Mouse (Mus musculus) hindbrain, embryonic 13.5 days (tissue): Measurements from ENCODE around the gene Cd59b. TPM values are rescaled to one million over a fixed set of nuclear protein-coding genes. Genes with fewer than 3 reads are reported as not detected.
"Not testable (repeated sequence)": the region's sequence is repeated elsewhere in the genome, so short reads cannot be mapped to it uniquely, and the experiment has no call there.

Experiments used
- ATAC-seq: fragments of 200-750 bp; cut with Nextera tagmentation; 2 replicates; pipeline ENCODE4 v1.8.0; 2017; ENCODE audit warnings: moderate TSS enrichment; ENCODE audit not compliant: low FRiP score
- H3K27ac ChIP-seq: fragments of 300-500 bp; sonication (generic); 2 replicates; pipeline ENCODE4 v1.5.1; 2015; ENCODE audit warnings: inconsistent platforms, mild to moderate bottlenecking, moderate library complexity
- H3K27me3 ChIP-seq: fragments of 300-500 bp; sonication (generic); 2 replicates; pipeline ENCODE4 v1.6.1; 2015; ENCODE audit warnings: mild to moderate bottlenecking, inconsistent platforms
- H3K36me3 ChIP-seq: fragments of 300-500 bp; sonication (generic); 2 replicates; pipeline ENCODE4 v1.6.1; 2015; ENCODE audit warnings: mild to moderate bottlenecking, inconsistent platforms
- H3K4me1 ChIP-seq: fragments of 300-500 bp; sonication (generic); replicated peaks from 2 replicates; pipeline ENCODE4 v1.6.1; 2015; ENCODE audit warnings: inconsistent platforms
- H3K4me2 ChIP-seq: fragments of 300-500 bp; sonication (generic); 2 replicates; pipeline ENCODE4 v1.6.1; 2015; ENCODE audit warnings: inconsistent platforms, mild to moderate bottlenecking, moderate library complexity
- H3K4me3 ChIP-seq: fragments of 300-500 bp; sonication (generic); 2 replicates; pipeline ENCODE4 v1.5.1; 2015; ENCODE audit warnings: mild to moderate bottlenecking, inconsistent platforms
- H3K9ac ChIP-seq: fragments of 300-500 bp; sonication (generic); 2 replicates; pipeline ENCODE4 v1.6.1; 2015; ENCODE audit warnings: mild to moderate bottlenecking, inconsistent platforms
- H3K9me3 ChIP-seq: fragments of 300-500 bp; sonication (generic); 2 replicates; pipeline ENCODE4 v1.6.1; 2016; ENCODE audit warnings: inconsistent platforms
- WGBS: fragments of 180-500 bp; shearing (Covaris S2); methylation state at CpG from one replicate; pipeline ENCODE4 v1.1.7; 2015; 5-methylcytosine and 5-hydroxymethylcytosine counted together
- polyA plus RNA-seq: library from polyadenylated mRNA; unstranded; fragments of >200 nt; fragmentation: Nextera tagmentation; extraction: Ambion mirVana; gene quantifications from 2 replicates; pipeline ENCODE4 v1.2.1, GENCODE M21; 2015

Gene Cd59b
- polyA plus RNA-seq, 1 experiment from 2014 or later = 2.8 TPM

DNA sequence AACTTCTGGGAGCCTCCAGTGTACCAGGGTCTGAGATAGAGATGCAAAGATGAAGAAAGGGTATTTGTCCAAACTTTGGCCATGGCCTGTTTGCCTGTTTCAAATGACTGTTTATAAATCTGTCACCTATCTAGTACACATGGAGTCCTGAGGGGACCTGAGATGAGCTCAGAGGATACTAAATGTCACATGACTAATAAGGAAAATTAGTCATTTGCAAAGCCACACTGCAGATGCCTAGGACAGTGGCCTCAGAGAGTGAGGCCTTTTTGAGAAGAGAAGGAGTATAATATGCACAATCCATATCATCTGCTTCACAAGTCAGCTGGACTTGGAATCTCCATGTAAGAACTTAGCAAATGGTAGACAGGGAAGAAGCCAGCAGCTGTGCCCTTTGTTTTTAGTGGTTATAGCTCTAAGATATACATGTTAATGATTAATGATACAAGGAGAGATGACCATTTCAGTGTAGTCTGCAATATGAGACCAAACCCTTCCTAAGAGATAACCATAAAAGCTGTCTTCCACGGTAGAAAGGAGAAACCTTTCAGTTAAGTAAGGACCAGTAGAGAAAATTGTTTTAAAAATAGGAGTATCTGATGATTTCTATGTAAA lies 11.9 kb downstream of the Cd59b start:
- no CpG with 5 or more reads among the region's 1 CpGs for WGBS
- H3K27ac ChIP-seq, ATAC-seq: not testable (repeated sequence)

DNA sequence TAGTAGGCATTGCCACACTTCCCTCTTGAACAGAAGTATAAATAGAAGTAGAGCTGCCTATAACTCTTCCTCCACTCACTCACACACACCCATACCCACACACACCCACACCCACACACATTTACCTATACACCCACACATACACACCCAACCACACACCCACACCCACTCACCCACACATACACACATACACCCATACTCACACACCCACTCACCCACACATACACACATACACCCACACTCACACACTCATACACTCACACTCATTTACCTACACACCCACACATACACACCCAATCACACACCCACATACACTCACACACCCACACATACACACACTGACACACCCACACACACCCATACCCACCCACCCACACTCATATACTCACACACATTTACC lies 12.8 kb downstream of the Cd59b start:
- Histone ChIP-seq H3K9ac (no peak overlapping the region), H3K9me3 (no peaks in the 10 kb centered on the region), H3K36me3 (no peaks in the 10 kb centered on the region), H3K4me3 (no peak overlapping the region), H3K4me1 (no peaks in the 10 kb centered on the region), H3K4me2 (no peak overlapping the region), H3K27ac (no peak overlapping the region), H3K27me3 (no peaks in the 10 kb centered on the region)
- ATAC-seq = no peak

More for the DNA sequence above, 11.9 kb downstream of the Cd59b start:
- H3K9me3 ChIP-seq, H3K9ac ChIP-seq, H3K4me2 ChIP-seq, H3K4me3 ChIP-seq, H3K36me3 ChIP-seq, H3K27me3 ChIP-seq, H3K4me1 ChIP-seq: not testable (repeated sequence)

DNA sequence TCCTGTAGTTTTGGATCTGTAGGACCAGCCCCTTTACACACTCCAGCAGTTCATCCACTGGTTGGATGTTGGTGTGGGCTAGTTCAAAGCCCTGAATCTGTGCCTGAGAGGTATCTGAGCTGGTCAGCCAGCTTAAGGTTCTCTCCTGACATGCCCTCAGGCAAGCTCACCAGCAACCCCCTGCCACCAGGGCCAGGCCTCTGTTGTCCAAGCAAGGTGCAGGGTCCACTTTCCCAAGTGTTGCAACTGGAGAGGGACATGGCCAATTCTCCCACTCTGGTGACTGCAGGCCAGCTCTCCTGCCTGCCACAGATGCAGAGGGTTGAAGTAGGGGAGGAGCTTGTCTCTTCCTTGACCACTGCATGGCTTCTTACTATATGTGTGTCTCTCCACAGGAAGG lies 14.4 kb downstream of the Cd59b start:
- H3K4me1 ChIP-seq, ATAC-seq, H3K9ac ChIP-seq, H3K4me3 ChIP-seq, H3K4me2 ChIP-seq, H3K36me3 ChIP-seq, H3K27me3 ChIP-seq, H3K27ac ChIP-seq, H3K9me3 ChIP-seq: not testable (repeated sequence)

DNA sequence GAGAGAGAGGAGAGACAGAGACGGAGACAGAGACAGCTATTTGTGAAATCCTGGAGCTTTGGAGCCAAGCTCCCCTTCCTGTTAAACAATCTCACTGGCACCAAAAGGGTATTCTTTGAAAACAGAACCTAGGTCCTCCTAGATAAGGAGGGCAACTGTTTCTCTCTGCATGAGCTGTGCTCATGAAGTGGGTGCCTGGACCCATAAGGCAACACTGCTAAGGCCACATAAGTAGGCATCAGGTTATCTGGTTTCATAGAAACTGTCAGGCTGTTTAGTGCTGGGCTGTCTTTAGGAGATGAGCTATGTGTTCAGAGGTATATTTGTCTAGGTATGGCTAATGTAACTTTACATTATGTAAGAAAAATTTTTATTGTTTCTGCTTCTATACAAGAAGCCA lies 17.9 kb downstream of the Cd59b start:
- not testable (repeated sequence) for H3K9me3 ChIP-seq, H3K4me2 ChIP-seq, H3K9ac ChIP-seq, H3K4me3 ChIP-seq, H3K27ac ChIP-seq, H3K4me1 ChIP-seq, ATAC-seq, H3K36me3 ChIP-seq, H3K27me3 ChIP-seq
- 100% methylated on average over 1 of the region's 1 CpGs for WGBS

DNA sequence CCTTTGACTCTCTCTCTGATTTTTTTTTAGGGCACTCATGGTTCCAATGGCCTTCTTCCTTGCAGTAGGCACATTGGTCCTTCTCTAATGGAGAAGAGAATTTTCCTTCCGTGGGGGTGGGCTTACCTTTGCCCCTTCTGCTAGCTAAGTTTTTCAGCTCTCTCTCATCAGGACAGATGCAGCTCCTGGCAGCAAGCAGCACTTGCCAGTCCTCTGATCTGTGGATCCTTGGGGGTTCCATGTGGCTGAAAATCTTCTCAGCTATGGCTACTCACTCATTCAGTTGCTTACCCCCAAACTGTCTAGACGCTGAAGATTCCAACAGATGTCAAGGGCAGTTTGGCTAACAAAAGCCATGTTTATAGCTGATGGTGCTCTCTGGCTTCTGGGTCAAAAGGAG lies 23.7 kb downstream of the Cd59b start:
- Histone ChIP-seq H3K27ac (no peak overlapping the region), H3K9me3 (no peaks in the 10 kb centered on the region), H3K27me3 (no peaks in the 10 kb centered on the region), H3K4me1 (peaks cover 12% of the 10 kb centered on the region), H3K9ac (no peak overlapping the region), H3K36me3 (no peaks in the 10 kb centered on the region), H3K4me3 (no peak overlapping the region), H3K4me2 (no peak overlapping the region)
- 87% methylated on average over 2 of the region's 2 CpGs for WGBS
- no peak for ATAC-seq

DNA sequence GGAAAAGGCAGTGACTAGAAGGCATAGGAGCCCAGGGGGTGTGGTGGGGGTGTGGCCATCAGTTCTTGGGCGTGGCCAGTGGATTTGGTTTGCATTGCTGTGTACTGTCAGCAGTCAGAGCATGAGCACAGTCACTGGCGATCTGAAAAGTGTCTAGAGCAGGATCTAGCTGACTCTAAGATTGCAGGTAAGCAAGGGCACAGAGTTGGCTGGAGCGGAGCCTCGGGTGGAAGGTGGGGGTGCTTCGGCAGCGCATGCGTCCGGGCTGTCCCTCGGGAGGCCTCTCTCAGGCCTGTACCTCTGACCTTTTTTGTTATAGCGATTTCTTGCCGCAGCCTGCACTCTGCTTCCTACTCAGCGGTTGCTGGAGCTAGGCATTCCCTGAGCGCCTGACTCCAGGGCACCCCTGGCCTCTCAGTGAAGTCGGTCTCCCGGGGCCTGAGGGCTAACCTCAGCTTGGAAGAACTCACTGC lies 26.1 kb downstream of the Cd59b start, which contains the start of gene Cd59a:
TSS of gene Cd59a (plus strand) at position 61 of the 473 bp plus-strand sequence.
- Histone ChIP-seq H3K27ac (peak within 1 kb of the TSS; percentile 80), H3K27me3 (no peaks in the 10 kb centered on the region), H3K4me1 (peaks cover 12% of the 10 kb centered on the region), H3K36me3 (no peaks in the 10 kb centered on the region), H3K4me3 (peak within 1 kb of the TSS; percentile 44), H3K9me3 (no peaks in the 10 kb centered on the region), H3K9ac (peak within 1 kb of the TSS; percentile 70), H3K4me2 (peak within 1 kb of the TSS; percentile 67)
- 2% methylated on average over 15 of the region's 15 CpGs for WGBS
- ATAC-seq = peak; percentile 89

DNA sequence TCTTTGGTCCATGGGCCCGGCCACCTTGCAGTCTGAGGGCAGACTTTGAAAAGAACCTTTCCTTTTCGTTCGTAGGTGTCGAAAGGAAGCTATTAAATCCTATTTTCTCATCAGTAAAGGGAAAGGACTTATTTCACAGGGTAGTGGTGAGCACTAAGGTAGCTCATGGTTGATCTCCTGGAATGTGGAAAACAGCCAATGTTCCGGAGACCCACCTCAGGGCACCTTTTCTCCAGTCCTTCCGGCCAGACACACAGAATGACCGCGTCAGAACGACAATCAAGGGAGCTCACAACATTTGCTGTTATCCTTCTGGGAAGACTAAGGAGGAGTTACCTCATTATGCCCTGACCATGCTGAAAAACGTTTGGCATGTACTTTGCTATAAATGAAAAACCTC lies 26.6 kb downstream of the Cd59b start:
- H3K4me2 ChIP-seq = peak overlapping the region; percentile 67
- peaks cover 12% of the 10 kb centered on the region for H3K4me1 ChIP-seq
- 0 out of 2 replicates have a peak, but pooled peaks have one; percentile 3 for ATAC-seq

DNA sequence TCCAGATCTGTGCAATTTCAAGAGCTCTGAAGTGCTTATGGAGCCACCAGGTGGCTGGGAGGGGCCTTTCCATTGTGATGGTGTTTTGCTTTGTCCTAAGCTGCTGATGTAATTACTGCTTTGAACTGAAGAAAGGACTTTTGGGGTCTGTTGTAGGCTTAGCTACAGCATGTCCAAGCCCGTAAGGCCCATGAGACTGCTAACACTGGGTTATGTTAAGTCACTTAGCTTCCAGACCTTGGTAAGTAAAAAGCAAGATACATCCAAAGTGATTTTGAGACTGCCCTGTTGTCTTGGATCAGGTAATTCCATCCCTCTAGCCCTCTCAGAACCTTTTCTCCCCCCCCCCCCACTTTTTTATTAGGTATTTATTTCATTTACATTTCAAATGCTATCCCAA lies 27.1 kb downstream of the Cd59b start:
- H3K9me3 ChIP-seq, ATAC-seq, H3K36me3 ChIP-seq, H3K9ac ChIP-seq, H3K27ac ChIP-seq, H3K4me3 ChIP-seq, H3K27me3 ChIP-seq: not testable (repeated sequence)
- H3K4me1 ChIP-seq = peaks cover 12% of the 10 kb centered on the region
- 75% methylated on average over 1 of the region's 1 CpGs for WGBS
- H3K4me2 ChIP-seq = peak overlapping the region; percentile 67

More for the DNA sequence above, 26.6 kb downstream of the Cd59b start:
- H3K9ac ChIP-seq = peak overlapping the region; percentile 70
- no peaks in the 10 kb centered on the region for H3K36me3 ChIP-seq
- H3K27me3 ChIP-seq = no peaks in the 10 kb centered on the region
- peak overlapping the region; percentile 44 for H3K4me3 ChIP-seq
- 49% methylated on average over 10 of the region's 10 CpGs for WGBS
- peak overlapping the region; percentile 80 for H3K27ac ChIP-seq
- H3K9me3 ChIP-seq = no peaks in the 10 kb centered on the region

DNA sequence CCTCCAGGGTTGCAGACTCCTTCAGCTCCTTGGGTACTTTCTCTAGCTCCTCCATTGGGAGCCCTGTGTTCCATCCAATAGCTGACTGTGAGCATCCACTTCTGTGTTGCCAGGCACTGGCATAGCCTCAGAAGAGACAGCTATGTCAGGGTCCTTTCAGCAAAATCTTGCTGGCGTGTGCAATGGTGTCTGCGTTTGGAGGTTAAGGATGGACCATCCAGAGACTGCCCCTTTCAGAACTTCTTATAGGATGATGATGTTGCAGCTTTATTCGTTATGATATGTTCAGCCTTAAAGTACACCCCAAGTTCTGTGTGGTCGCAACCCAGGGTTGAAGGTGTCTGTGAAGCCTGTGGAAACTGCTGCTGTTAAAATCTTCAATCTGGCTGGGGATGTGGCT lies 27.7 kb downstream of the Cd59b start:
- peaks cover 12% of the 10 kb centered on the region for H3K4me1 ChIP-seq
- not testable (repeated sequence) for ATAC-seq, H3K9me3 ChIP-seq, H3K36me3 ChIP-seq, H3K27me3 ChIP-seq, H3K9ac ChIP-seq, H3K4me3 ChIP-seq, H3K27ac ChIP-seq
- peak overlapping the region; percentile 6; the same call in 1 of the 2 replicates for H3K4me2 ChIP-seq
- 97% methylated on average over 4 of the region's 4 CpGs for WGBS

DNA sequence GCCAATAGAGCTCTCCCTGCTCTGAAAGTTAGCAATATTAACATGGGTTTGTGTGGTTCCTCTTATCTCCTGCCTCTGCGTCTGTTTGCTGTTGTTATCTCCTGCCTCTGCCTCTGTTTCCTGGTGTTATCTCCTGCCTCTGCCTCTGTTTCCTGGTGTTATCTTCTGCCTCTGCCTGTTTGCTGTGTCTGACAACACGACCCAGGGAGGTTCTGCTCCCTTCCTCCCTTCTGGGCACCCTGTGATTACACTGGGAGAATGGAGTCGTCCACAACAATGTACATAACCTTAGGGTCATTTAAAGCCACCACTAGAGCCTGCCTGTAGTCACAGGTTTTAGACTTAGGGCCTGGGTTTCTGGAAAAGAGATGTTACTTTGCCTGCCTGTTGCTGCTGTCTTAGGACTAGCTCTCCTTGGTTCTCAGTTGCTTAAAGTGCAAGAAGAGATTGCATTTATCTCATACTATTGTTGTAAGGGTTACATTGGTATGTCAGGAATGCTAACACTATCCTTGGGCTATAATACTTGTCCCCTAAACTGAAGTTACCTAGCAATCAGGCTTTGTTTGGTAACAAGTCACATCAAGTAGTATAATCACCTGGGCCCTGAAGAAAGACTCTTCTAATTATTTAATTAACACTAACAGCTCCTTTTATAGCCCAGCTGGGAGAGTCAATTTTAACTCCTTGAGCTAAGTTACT lies 29.0 kb downstream of the Cd59b start:
- no peaks in the 10 kb centered on the region for H3K9me3 ChIP-seq
- no peak overlapping the region for H3K4me3 ChIP-seq
- no peaks in the 10 kb centered on the region for H3K36me3 ChIP-seq
- peaks cover 12% of the 10 kb centered on the region for H3K4me1 ChIP-seq
- no peaks in the 10 kb centered on the region for H3K27me3 ChIP-seq
- no peak for ATAC-seq
- H3K27ac ChIP-seq = no peak overlapping the region
- 43% methylated on average over 3 of the region's 3 CpGs for WGBS
- H3K9ac ChIP-seq = no peak overlapping the region
- H3K4me2 ChIP-seq = no peak overlapping the region

DNA sequence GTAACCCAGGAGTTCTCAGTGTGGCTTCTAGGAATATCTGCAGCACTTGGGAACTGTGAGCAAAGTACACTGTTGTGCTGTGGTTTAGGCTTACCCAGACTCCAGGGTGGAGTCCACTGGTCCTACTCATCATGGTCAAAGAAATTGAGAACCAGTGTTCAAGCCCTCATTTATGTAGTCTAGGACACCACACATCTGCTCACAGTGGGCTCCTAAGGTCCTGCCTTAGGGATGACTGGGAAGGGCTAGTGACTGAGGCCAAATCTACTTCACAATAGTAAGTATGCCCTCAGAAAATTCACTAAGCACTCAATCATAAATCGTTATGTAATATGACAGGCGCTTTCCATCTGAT lies 29.6 kb downstream of the Cd59b start:
- ATAC-seq = no peak
- Histone ChIP-seq H3K27ac (no peak overlapping the region), H3K9ac (no peak overlapping the region), H3K27me3 (no peaks in the 10 kb centered on the region), H3K4me1 (peaks cover 12% of the 10 kb centered on the region), H3K4me2 (no peak overlapping the region), H3K4me3 (no peak overlapping the region), H3K9me3 (no peaks in the 10 kb centered on the region), H3K36me3 (no peaks in the 10 kb centered on the region)
- WGBS = 100% methylated on average over 2 of the region's 2 CpGs

DNA sequence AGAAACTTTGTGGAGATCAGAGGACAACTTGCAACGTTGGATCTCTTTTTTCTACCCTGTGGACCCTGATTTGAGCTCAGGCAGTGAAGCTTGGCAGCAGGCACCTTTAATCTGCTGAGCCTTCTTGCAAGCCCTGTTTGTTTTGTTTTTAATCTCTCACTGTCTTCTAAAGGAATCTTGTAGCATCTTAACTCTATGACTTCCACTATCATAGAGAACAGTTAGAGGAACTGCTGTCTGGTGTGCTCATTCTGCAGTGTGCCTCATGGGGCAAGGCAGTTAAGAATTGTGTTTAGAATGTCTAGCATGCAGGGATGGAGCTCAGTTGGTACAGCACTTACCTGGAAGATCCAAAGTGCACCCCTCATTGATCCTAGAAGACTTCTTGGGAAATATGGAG lies 30.3 kb downstream of the Cd59b start:
- peaks cover 12% of the 10 kb centered on the region for H3K4me1 ChIP-seq
- H3K36me3 ChIP-seq = no peaks in the 10 kb centered on the region
- H3K27me3 ChIP-seq = no peaks in the 10 kb centered on the region
- no peak overlapping the region for H3K4me2 ChIP-seq
- no peak overlapping the region for H3K9ac ChIP-seq
- H3K9me3 ChIP-seq = no peaks in the 10 kb centered on the region
- 67% methylated on average over 1 of the region's 1 CpGs for WGBS
- H3K27ac ChIP-seq = no peak overlapping the region
- no peak overlapping the region for H3K4me3 ChIP-seq
- no peak for ATAC-seq

DNA sequence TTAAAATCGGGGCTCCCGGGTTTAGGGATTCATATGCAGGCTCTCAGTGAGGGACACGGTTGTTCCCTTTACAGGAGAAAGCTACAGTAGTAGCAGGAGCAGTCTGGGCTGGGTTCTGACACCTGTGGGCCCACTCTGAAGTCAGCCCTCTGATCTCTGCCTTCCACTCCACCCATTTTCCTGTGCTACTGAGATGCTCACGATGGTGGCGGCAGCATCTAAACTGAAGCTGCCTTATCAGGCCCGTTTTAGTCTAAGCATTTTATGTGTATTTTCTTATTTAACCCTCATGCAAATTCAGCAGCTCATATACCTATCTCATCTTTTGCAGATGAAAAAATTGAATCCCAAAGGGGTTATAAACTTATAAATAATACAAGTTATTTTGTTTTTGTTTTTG lies 35.2 kb downstream of the Cd59b start:
- Histone ChIP-seq H3K4me2 (no peak overlapping the region), H3K9me3 (no peaks in the 10 kb centered on the region), H3K27ac (no peak overlapping the region), H3K27me3 (no peaks in the 10 kb centered on the region), H3K4me1 (no peaks in the 10 kb centered on the region), H3K9ac (no peak overlapping the region), H3K4me3 (no peak overlapping the region), H3K36me3 (no peaks in the 10 kb centered on the region)
- ATAC-seq = no peak
- WGBS = 95% methylated on average over 6 of the region's 6 CpGs
